Mouse (Mus musculus) liver, embryonic 14.5 days (tissue): ENCODE data around the gene Cdc37l1.

Experiments
- CTCF ChIP-seq: IDR thresholded peaks from 2 replicates; pipeline ENCODE4 v1.5.1; 2016; ENCODE audit warnings: antibody characterized with exemption, low read depth, control low read depth
- EP300 ChIP-seq: IDR thresholded peaks from 2 replicates; pipeline ENCODE4 v1.6.1; 2016; ENCODE audit warnings: antibody characterized with exemption, low read depth

- TF ChIP-seq CTCF (no peak), EP300 (no peak)
Observed at GRCm38 (mm10) chr19:29016204-29016765, 26.1 kb downstream of the Cdc37l1 start.
